In the genomic region with DNA sequence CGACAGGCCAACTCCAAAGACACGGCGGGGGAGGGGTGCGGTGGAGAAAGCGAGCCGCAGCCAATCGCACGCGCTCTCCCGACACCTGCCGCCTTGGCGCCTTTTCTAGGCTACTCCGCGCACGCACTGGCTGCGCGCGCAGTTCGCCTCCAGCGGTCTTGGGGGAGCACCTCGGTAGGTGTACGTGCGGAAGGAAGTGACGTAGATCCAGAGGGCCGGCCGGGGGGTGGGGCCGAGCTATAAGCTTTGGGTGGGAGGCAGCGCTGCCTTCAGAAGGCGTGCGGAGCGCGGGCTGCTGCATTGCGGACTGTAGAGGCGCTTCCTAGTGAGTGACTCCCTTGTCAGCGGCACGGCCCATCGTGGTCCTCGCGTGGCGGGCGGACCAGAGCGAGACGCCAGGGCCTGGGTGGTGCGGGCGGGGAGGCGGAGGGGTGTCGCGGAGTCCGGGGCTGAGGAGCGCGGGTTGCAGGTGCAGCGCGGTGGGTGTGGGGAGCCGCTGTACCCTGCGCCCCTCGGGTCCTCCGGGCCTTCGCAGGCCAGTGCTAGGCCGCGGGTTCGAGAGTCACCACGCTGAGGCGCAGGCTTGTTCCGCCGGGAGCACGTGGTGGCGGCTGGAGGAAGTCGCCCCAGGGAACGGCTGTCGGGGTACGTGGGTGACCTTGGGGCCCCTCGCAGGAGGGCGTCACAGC, we compare ENCODE assay signal across 8 mouse cellular contexts. TPM values are rescaled to one million over a fixed set of nuclear protein-coding genes. Genes with fewer than 3 reads are reported as not detected.
A peak's percentile ranks its signal among the peaks of the same experiment; 100 is the strongest.
DNase-seq lines count a peak whose midpoint lies in the region; ATAC-seq and TF ChIP-seq lines count a peak whose summit lies in the region.

Tfrc (plus strand) TSS at position 209 of the 689 bp plus-strand sequence.

- DNase-seq in 3134 (ENCODE audit: extremely low read depth, insufficient read length, low spot score), result peak; percentile 100
- peak; percentile 97 to 98 for DNase-seq in adrenal gland, postnatal 36 days
- DNase-seq in heart, adult 18-20 months, result peak; percentile 94 to 97
- peak; percentile 99 for DNase-seq in kidney, adult 2 months
- DNase-seq in spleen, adult 2 months (ENCODE audit: low read depth in 1 of 2, low spot score in 2 of 2), result peak; percentile 96 to 97

- peak within 1 kb of the TSS; percentile 79 for H3K9ac ChIP-seq in embryonic facial prominence, embryonic 13.5 days
- H3K9ac ChIP-seq in limb, embryonic 12.5 days (replicated peaks), result peak within 1 kb of the TSS; percentile 78
- H3K9ac ChIP-seq in midbrain, embryonic 15.5 days, result peak within 1 kb of the TSS; percentile 93

- WGBS in embryonic facial prominence, embryonic 13.5 days, result 1% methylated on average over 73 of the region's 73 CpGs
- WGBS in kidney, adult 2 months, result under 1% methylated on average over 72 of the region's 73 CpGs
- WGBS in limb, embryonic 12.5 days, result under 1% methylated on average over 73 of the region's 73 CpGs
- WGBS in midbrain, embryonic 15.5 days, result under 1% methylated on average over 73 of the region's 73 CpGs
- under 1% methylated on average over 73 of the region's 73 CpGs for WGBS in spleen, adult 2 months

- no peaks in the 10 kb centered on the region for H3K4me1 ChIP-seq in embryonic facial prominence, embryonic 13.5 days
- peaks cover 2% of the 10 kb centered on the region; the same call in 1 of the 2 replicates for H3K4me1 ChIP-seq in kidney, adult 2 months (ENCODE audit: control insufficient read depth, insufficient read depth, low read length)
- peaks cover 12% of the 10 kb centered on the region for H3K4me1 ChIP-seq in limb, embryonic 12.5 days (replicated peaks)
- peaks cover 20% of the 10 kb centered on the region for H3K4me1 ChIP-seq in midbrain, embryonic 15.5 days
- peaks cover 6% of the 10 kb centered on the region for H3K4me1 ChIP-seq in spleen, adult 2 months (ENCODE audit: control insufficient read depth, insufficient read depth, insufficient read length)

- H3K27ac ChIP-seq in embryonic facial prominence, embryonic 13.5 days, result peak within 1 kb of the TSS; percentile 88
- peak within 1 kb of the TSS; percentile 70 for H3K27ac ChIP-seq in kidney, adult 2 months (ENCODE audit: insufficient read depth, low read depth, low read length)
- peak within 1 kb of the TSS; percentile 93 for H3K27ac ChIP-seq in limb, embryonic 12.5 days
- peak within 1 kb of the TSS; percentile 95 for H3K27ac ChIP-seq in midbrain, embryonic 15.5 days
- peak within 1 kb of the TSS; percentile 87 for H3K27ac ChIP-seq in spleen, adult 2 months (ENCODE audit: insufficient read depth, low read length)

- H3K27me3 ChIP-seq in embryonic facial prominence, embryonic 13.5 days, result no peaks in the 10 kb centered on the region
- H3K27me3 ChIP-seq in kidney, adult 2 months (replicated peaks; ENCODE audit: control insufficient read depth, insufficient read depth, low read length), result no peaks in the 10 kb centered on the region
- no peaks in the 10 kb centered on the region for H3K27me3 ChIP-seq in limb, embryonic 12.5 days
- no peaks in the 10 kb centered on the region for H3K27me3 ChIP-seq in midbrain, embryonic 15.5 days (replicated peaks)
- no peaks in the 10 kb centered on the region for H3K27me3 ChIP-seq in spleen, adult 2 months (ENCODE audit: control insufficient read depth, insufficient read depth, low read length)

- H3K9me3 ChIP-seq in embryonic facial prominence, embryonic 13.5 days, result no peaks in the 10 kb centered on the region
- no peaks in the 10 kb centered on the region for H3K9me3 ChIP-seq in limb, embryonic 12.5 days
- no peaks in the 10 kb centered on the region for H3K9me3 ChIP-seq in midbrain, embryonic 15.5 days

- peak within 1 kb of the TSS; percentile 89 for H3K4me2 ChIP-seq in embryonic facial prominence, embryonic 13.5 days
- peak within 1 kb of the TSS; percentile 78 for H3K4me2 ChIP-seq in limb, embryonic 12.5 days
- peak within 1 kb of the TSS; percentile 70 for H3K4me2 ChIP-seq in midbrain, embryonic 15.5 days

- H3K36me3 ChIP-seq in embryonic facial prominence, embryonic 13.5 days, result no peaks in the 10 kb centered on the region
- no peaks in the 10 kb centered on the region for H3K36me3 ChIP-seq in kidney, adult 2 months (ENCODE audit: control insufficient read depth, insufficient read depth, low read length)
- H3K36me3 ChIP-seq in limb, embryonic 12.5 days, result no peaks in the 10 kb centered on the region
- H3K36me3 ChIP-seq in midbrain, embryonic 15.5 days (replicated peaks), result no peaks in the 10 kb centered on the region
- no peaks in the 10 kb centered on the region for H3K36me3 ChIP-seq in spleen, adult 2 months (ENCODE audit: control insufficient read depth, insufficient read depth, low read length)

- no peak for TF ChIP-seq CTCF in kidney, adult 2 months (conservative IDR thresholded peaks at IDR 0.05; ENCODE audit: insufficient read depth, insufficient read length, low read depth, low read length)
- no peak for TF ChIP-seq CTCF in spleen, adult 2 months (IDR thresholded peaks at IDR 0.05; ENCODE audit: extremely low read depth, insufficient read depth, insufficient read length, insufficient replicate concordance)

- H3K4me3 ChIP-seq in embryonic facial prominence, embryonic 13.5 days, result peak within 1 kb of the TSS; percentile 78
- H3K4me3 ChIP-seq in kidney, adult 2 months (ENCODE audit: insufficient read depth, low read depth, low read length), result peak within 1 kb of the TSS; percentile 94
- H3K4me3 ChIP-seq in limb, embryonic 12.5 days (replicated peaks), result peak within 1 kb of the TSS; percentile 81
- peak within 1 kb of the TSS; percentile 98 for H3K4me3 ChIP-seq in midbrain, embryonic 15.5 days
- peak within 1 kb of the TSS; percentile 90 for H3K4me3 ChIP-seq in spleen, adult 2 months (ENCODE audit: extremely low read depth, insufficient read depth, insufficient read length)

- TF ChIP-seq POLR2A in kidney, adult 2 months (IDR thresholded peaks at IDR 0.05; ENCODE audit: low read depth, low read length), result peak; percentile 94
- peak; percentile 99 for TF ChIP-seq POLR2A in spleen, adult 2 months (IDR thresholded peaks at IDR 0.05; ENCODE audit: low read depth, low read length)

- peak; percentile 97 for ATAC-seq in embryonic facial prominence, embryonic 13.5 days (ENCODE audit: insufficient number of reproducible peaks, insufficient read depth, low FRiP score, low TSS enrichment, low read depth)
- ATAC-seq in limb, embryonic 12.5 days (ENCODE audit: insufficient number of reproducible peaks, insufficient read depth, low FRiP score, low TSS enrichment, low read depth), result peak; percentile 98
- peak; percentile 99 for ATAC-seq in midbrain, embryonic 15.5 days (replicated peaks)

RNA-seq across cellular contexts. Expression of gene Tfrc, which starts in this region (rescaled TPM):
- 10 to 100 TPM; 21.2 to 75.7 TPM for total RNA-seq in adrenal gland, postnatal 36 days (2021)
- 20.8 and 21.4 TPM in 2 replicates for polyA plus RNA-seq in embryonic facial prominence, embryonic 13.5 days (2015; fragmentation: Nextera tagmentation; extraction: Ambion mirVana)
- total RNA-seq in heart, adult 18-20 months (2021), result 10 to 100 TPM; 27.1 to 57.1 TPM
- polyA plus RNA-seq in kidney, adult 2 months (2012; rRNA removed), result 7.9 and 12.0 TPM in 2 replicates
- 40.7 and 43.9 TPM in 2 replicates for polyA plus RNA-seq in limb, embryonic 12.5 days (2016; fragmentation: Nextera tagmentation; extraction: Ambion mirVana)
- 33.0 and 35.6 TPM in 2 replicates for polyA plus RNA-seq in midbrain, embryonic 15.5 days (2015; fragmentation: Nextera tagmentation; extraction: Ambion mirVana)
- 9.4 and 11.9 TPM in 2 replicates for polyA plus RNA-seq in spleen, adult 2 months (2012; rRNA removed)

Comparison
In these comparisons a context has a peak if more than half of its experiments do, and no peak if none do; other contexts are left out.
1. Peak in every context shown above with its lines: DNase-seq, ATAC-seq, H3K4me3 ChIP-seq and H3K27ac ChIP-seq.